Mouse (Mus musculus) forebrain, postnatal 0 days (tissue): ENCODE results near the gene Gnaq. TPM values are rescaled to one million over a fixed set of nuclear protein-coding genes. Genes with fewer than 3 reads are reported as not detected.

Source experiments
- ATAC-seq: fragments of 200-750 bp; cut with Nextera tagmentation; 2 replicates; pipeline ENCODE4 v1.8.0; 2017; ENCODE audit warnings: mild to moderate bottlenecking, moderate library complexity
- DNase-seq: peaks from one replicate; pipeline ENCODE4 v3.0.0-alpha.2; 2015
- H3K27ac ChIP-seq: fragments of 300-500 bp; sonication (generic); 2 replicates; pipeline ENCODE4 v1.5.1; 2014; ENCODE audit warnings: low read depth, mild to moderate bottlenecking, antibody characterized with exemption, low read length, moderate library complexity, mixed read lengths
- H3K27me3 ChIP-seq: fragments of 300-500 bp; sonication (generic); 2 replicates; pipeline ENCODE4 v1.6.1; 2014; ENCODE audit warnings: mild to moderate bottlenecking, low read length, mixed read lengths; ENCODE audit not compliant: insufficient read depth
- H3K36me3 ChIP-seq: fragments of 300-500 bp; sonication (generic); 2 replicates; pipeline ENCODE4 v1.6.1; 2014; ENCODE audit warnings: mild to moderate bottlenecking, moderate library complexity; ENCODE audit not compliant: insufficient read depth
- H3K4me1 ChIP-seq: fragments of 300-500 bp; sonication (generic); 2 replicates; pipeline ENCODE4 v1.6.1; 2014; ENCODE audit warnings: antibody characterized with exemption; ENCODE audit not compliant: insufficient read depth
- H3K4me2 ChIP-seq: fragments of 300-500 bp; sonication (generic); 2 replicates; pipeline ENCODE4 v1.6.1; 2014; ENCODE audit warnings: low read depth, mild to moderate bottlenecking, moderate library complexity
- H3K4me3 ChIP-seq: fragments of 300-500 bp; sonication (generic); 2 replicates; pipeline ENCODE4 v1.5.1; 2014; ENCODE audit warnings: low read depth, low read length, mixed read lengths
- H3K9ac ChIP-seq: fragments of 300-500 bp; sonication (generic); 2 replicates; pipeline ENCODE4 v1.6.1; 2014; ENCODE audit warnings: mild to moderate bottlenecking
- H3K9me3 ChIP-seq: fragments of 300-500 bp; sonication (generic); 2 replicates; pipeline ENCODE4 v1.6.1; 2016; ENCODE audit warnings: low read length
- CTCF ChIP-seq: sonication (generic); IDR thresholded peaks from 2 replicates; pipeline ENCODE4 v1.5.1; 2016; ENCODE audit warnings: antibody characterized with exemption, control low read depth, low read depth
- WGBS: fragments of 180-500 bp; shearing (Covaris S2); extraction: QIAGEN DNeasy Blood & Tissue Kit; methylation state at CpG from one replicate; pipeline ENCODE4 v1.1.7; 2014; 5-methylcytosine and 5-hydroxymethylcytosine counted together
- polyA plus RNA-seq: library from polyadenylated mRNA; unstranded; fragments of >200 nt; fragmentation: Nextera tagmentation; extraction: Ambion mirVana; gene quantifications from 2 replicates; pipeline ENCODE4 v1.2.1, GENCODE M21; 2015
- total RNA-seq: library from RNA; depleted of rRNA; stranded (reverse); fragments of >200 nt; gene quantifications from 2 replicates; pipeline ENCODE4 v1.2.3, GENCODE M21; 2014

Gnaq gene
- total and polyA plus RNA-seq, 2 experiments from 2014 or later: 94.2 to 143 TPM

DNA sequence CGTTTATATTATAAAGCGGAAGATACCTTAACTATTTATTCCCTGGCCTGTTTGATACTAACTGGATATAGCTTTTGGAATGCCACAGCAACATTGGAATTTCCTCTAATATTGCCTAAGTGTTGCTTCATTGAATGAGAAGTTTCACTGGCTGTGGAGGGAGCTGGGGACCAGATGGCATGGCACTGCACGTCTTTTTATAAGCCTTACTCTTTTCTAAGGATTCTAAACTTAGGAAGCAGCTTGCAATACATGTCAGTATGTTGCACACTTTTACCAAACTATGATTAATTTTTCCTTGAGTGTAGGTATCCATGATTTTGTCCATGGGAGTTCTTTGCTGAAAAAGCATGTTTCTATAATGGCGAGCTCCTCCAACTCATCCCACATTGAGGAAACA lies 87.3 kb downstream of the Gnaq start:
- ATAC-seq (0 out of 2 replicates have a peak, but pooled peaks have one; percentile 38), DNase-seq (no peak)
- Histone ChIP-seq H3K27me3 (no peaks in the 10 kb centered on the region), H3K4me1 (peaks cover 10% of the 10 kb centered on the region), H3K4me2 (no peak overlapping the region), H3K4me3 (no peak overlapping the region), H3K9ac (no peak overlapping the region), H3K27ac (no peak overlapping the region), H3K36me3 (no peaks in the 10 kb centered on the region), H3K9me3 (no peaks in the 10 kb centered on the region)
- WGBS: 77% methylated on average over 4 of the region's 4 CpGs
- TF ChIP-seq CTCF: no peak

DNA sequence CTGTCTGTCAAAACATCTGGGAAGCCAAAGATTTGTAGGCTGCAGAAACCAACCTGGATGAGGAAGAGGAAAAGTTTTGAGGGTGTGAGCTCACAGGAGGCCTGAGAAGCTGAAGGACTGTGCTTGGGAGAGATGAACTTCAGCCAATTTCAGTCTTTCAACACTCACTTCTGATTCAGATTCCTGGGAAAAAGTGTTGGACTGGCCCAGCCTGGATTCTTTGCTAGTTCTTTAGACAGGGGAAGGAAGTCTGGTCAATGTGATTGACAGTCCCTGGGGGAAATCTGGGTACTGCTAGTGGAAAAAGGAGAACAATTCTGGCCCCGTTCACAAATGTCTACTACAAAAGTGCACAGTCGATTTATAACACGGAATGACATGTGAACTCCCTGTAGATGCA lies 89.9 kb downstream of the Gnaq start:
- no peak for TF ChIP-seq CTCF
- Histone ChIP-seq H3K4me1 (peaks cover 8% of the 10 kb centered on the region; the same call in 1 of the 2 replicates), H3K9me3 (0 out of 2 replicates have a peak, but pooled peaks cover 3% of the 10 kb centered on the region), H3K4me3 (no peak overlapping the region), H3K4me2 (no peak overlapping the region), H3K36me3 (no peaks in the 10 kb centered on the region), H3K27me3 (no peaks in the 10 kb centered on the region), H3K9ac (no peak overlapping the region), H3K27ac (no peak overlapping the region)
- WGBS: 83% methylated on average over 3 of the region's 3 CpGs
- DNase-seq (no peak), ATAC-seq (no peak)

DNA sequence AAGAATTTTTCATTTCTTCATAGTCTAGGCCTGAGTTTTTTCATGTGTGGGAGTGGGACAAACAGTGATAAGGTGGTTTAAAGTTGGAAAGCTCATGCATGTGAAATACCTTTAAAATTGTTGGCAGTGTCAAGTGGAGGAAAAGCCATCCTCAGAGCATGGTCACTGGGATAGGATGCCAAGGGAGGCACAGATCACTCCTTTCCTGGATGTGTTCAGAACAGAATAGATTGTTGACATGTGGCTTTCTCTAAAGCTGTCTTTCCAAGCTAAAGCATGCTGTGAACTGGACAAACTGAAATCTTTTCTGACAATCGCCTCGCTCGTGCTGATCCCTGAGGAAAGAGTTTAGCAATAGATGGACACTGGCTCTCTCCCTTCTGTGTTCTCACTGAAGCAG lies 90.5 kb downstream of the Gnaq start:
- Histone ChIP-seq H3K27ac (no peak overlapping the region), H3K9me3 (0 out of 2 replicates have a peak, but pooled peaks cover 3% of the 10 kb centered on the region), H3K36me3 (no peaks in the 10 kb centered on the region), H3K4me2 (no peak overlapping the region), H3K4me3 (no peak overlapping the region), H3K27me3 (no peaks in the 10 kb centered on the region), H3K4me1 (peaks cover 8% of the 10 kb centered on the region; the same call in 1 of the 2 replicates), H3K9ac (no peak overlapping the region)
- DNase-seq (no peak), ATAC-seq (no peak)
- TF ChIP-seq CTCF: no peak
- 82% methylated on average over 3 of the region's 3 CpGs for WGBS

- ATAC-seq: no peak
- DNase-seq: no peak
- H3K9ac ChIP-seq: no peak overlapping the region
- no peak overlapping the region for H3K4me2 ChIP-seq
- H3K27me3 ChIP-seq: no peaks in the 10 kb centered on the region
- 39% methylated on average over 2 of the region's 2 CpGs for WGBS
- no peak overlapping the region for H3K4me3 ChIP-seq
- H3K36me3 ChIP-seq: no peaks in the 10 kb centered on the region
- TF ChIP-seq CTCF: no peak
- peaks cover 1% of the 10 kb centered on the region; the same call in 1 of the 2 replicates for H3K4me1 ChIP-seq
- no peak overlapping the region for H3K27ac ChIP-seq
- H3K9me3 ChIP-seq: 0 out of 2 replicates have a peak, but pooled peaks cover 3% of the 10 kb centered on the region
Observed at GRCm38 (mm10) chr19:16224831-16225230, 92.2 kb downstream of the Gnaq start.

- H3K36me3 ChIP-seq: no peaks in the 10 kb centered on the region
- H3K4me3 ChIP-seq: no peak overlapping the region
- DNase-seq (no peak), ATAC-seq (no peak)
- no peak for TF ChIP-seq CTCF
- no peak overlapping the region for H3K27ac ChIP-seq
- no peaks in the 10 kb centered on the region for H3K27me3 ChIP-seq
- H3K9ac ChIP-seq: no peak overlapping the region
- H3K4me2 ChIP-seq: no peak overlapping the region
- H3K9me3 ChIP-seq: no peaks in the 10 kb centered on the region
- WGBS: 86% methylated on average over 1 of the region's 1 CpGs
- H3K4me1 ChIP-seq: no peaks in the 10 kb centered on the region
Observed at GRCm38 (mm10) chr19:16231584-16231983, 99.0 kb downstream of the Gnaq start.

- H3K36me3 ChIP-seq: no peaks in the 10 kb centered on the region
- H3K27me3 ChIP-seq: no peaks in the 10 kb centered on the region
- no peak for TF ChIP-seq CTCF
- no peak overlapping the region for H3K4me2 ChIP-seq
- H3K4me1 ChIP-seq: peaks cover 20% of the 10 kb centered on the region
- H3K27ac ChIP-seq: no peak overlapping the region
- no peak for DNase-seq
- H3K9ac ChIP-seq: no peak overlapping the region
- no peak overlapping the region for H3K4me3 ChIP-seq
- no peaks in the 10 kb centered on the region for H3K9me3 ChIP-seq
- 86% methylated on average over 8 of the region's 8 CpGs for WGBS
- ATAC-seq: no peak
Observed at GRCm38 (mm10) chr19:16235594-16235993, 103.0 kb downstream of the Gnaq start.

DNA sequence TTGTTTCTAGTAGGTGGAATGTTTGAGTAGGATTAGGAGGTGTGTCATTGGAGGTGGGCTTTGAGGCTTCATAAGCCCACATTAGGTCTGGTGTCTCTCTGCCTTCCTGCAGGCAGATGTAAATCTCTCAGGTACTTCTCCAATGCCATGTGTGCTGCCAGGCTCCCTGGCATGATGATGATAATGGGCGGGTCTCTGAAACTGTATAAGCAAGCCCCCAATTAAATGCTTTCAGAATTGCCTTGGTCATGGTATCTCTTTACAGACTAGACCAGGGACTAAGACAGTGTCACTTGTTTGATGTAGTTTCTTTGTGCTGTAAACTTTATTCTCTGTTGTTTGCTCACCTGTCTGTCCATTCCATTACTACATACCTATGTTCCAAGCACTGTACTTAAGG lies 104.4 kb downstream of the Gnaq start:
- no peak overlapping the region for H3K4me3 ChIP-seq
- H3K27ac ChIP-seq: no peak overlapping the region
- no peak for DNase-seq
- TF ChIP-seq CTCF: no peak
- no peaks in the 10 kb centered on the region for H3K27me3 ChIP-seq
- 100% methylated on average over 1 of the region's 1 CpGs for WGBS
- no peak overlapping the region for H3K9ac ChIP-seq
- H3K4me1 ChIP-seq: peaks cover 20% of the 10 kb centered on the region
- no peaks in the 10 kb centered on the region for H3K36me3 ChIP-seq
- no peaks in the 10 kb centered on the region for H3K9me3 ChIP-seq
- ATAC-seq: no peak
- H3K4me2 ChIP-seq: no peak overlapping the region
